Mouse (Mus musculus) Muller cell, postnatal 12 days (primary cell): Measurements from ENCODE around the gene Rrp15.

ENCODE experiments used
- DNase-seq: peaks from one replicate; pipeline ENCODE4 v3.0.0-alpha.2; 2015; ENCODE audit errors: inconsistent ontology term

Rrp15 gene

GRCm38 (mm10) chr1:186676199-186676598 lies 73.0 kb downstream of the Rrp15 start:
- DNase-seq = peak; percentile 67

GRCm38 (mm10) chr1:186675263-186675662 lies 73.9 kb downstream of the Rrp15 start:
- no peak for DNase-seq

- DNase-seq = no peak
Measured at GRCm38 (mm10) chr1:186674621-186675020, 74.5 kb downstream of the Rrp15 start.

- no peak for DNase-seq
Measured at GRCm38 (mm10) chr1:186673166-186673565, 76.0 kb downstream of the Rrp15 start.
